Mouse (Mus musculus): ENCODE results near the gene Stx4a.

GRCm38 (mm10) chr7:127811240-127811639, 12.9 kb upstream of the Stx4a start:
- TF ChIP-seq CTCF (IDR thresholded peaks at IDR 0.05) (no peak), EP300 (IDR thresholded peaks at IDR 0.05) (no peak)
